8 mouse cellular contexts compared by ENCODE assay signal in genomic region chr7:16815351-16815941, GRCm38 (mm10). TPM values are rescaled to one million over a fixed set of nuclear protein-coding genes. Genes with fewer than 3 reads are reported as not detected.
A peak's percentile ranks its signal among the peaks of the same experiment; 100 is the strongest.
DNase-seq lines count a peak whose midpoint lies in the region; ATAC-seq and TF ChIP-seq lines count a peak whose summit lies in the region.

TSS of gene Strn4 (plus strand) at chr7:16815889.

- H3K9ac ChIP-seq in lung, embryonic 14.5 days, result peak within 1 kb of the TSS; percentile 100
- peak within 1 kb of the TSS; percentile 100 for H3K9ac ChIP-seq in neural tube, embryonic 12.5 days

- WGBS in lung, embryonic 14.5 days, result 0% methylated on average over 1 of the region's 1 CpGs
- WGBS in limb, embryonic 10.5 days, result 3% methylated on average over 1 of the region's 1 CpGs
- 3% methylated on average over 1 of the region's 1 CpGs for WGBS in neural tube, embryonic 12.5 days

- no peaks in the 10 kb centered on the region for H3K9me3 ChIP-seq in lung, embryonic 14.5 days (ENCODE audit: low read depth, low read length)
- H3K9me3 ChIP-seq in limb, embryonic 10.5 days (replicated peaks), result no peaks in the 10 kb centered on the region
- no peaks in the 10 kb centered on the region for H3K9me3 ChIP-seq in neural tube, embryonic 12.5 days

- H3K4me2 ChIP-seq in lung, embryonic 14.5 days, result peak within 1 kb of the TSS; percentile 97
- H3K4me2 ChIP-seq in neural tube, embryonic 12.5 days (replicated peaks), result peak within 1 kb of the TSS; percentile 89

- peak within 1 kb of the TSS; percentile 99 for H3K4me3 ChIP-seq in lung, embryonic 14.5 days (ENCODE audit: low read depth, low read length)
- H3K4me3 ChIP-seq in limb, embryonic 10.5 days, result peak within 1 kb of the TSS; percentile 96
- peak within 1 kb of the TSS; percentile 98 for H3K4me3 ChIP-seq in neural tube, embryonic 12.5 days

- H3K4me1 ChIP-seq in lung, embryonic 14.5 days (ENCODE audit: insufficient read depth), result peaks cover 35% of the 10 kb centered on the region
- peaks cover 65% of the 10 kb centered on the region for H3K4me1 ChIP-seq in limb, embryonic 10.5 days
- H3K4me1 ChIP-seq in neural tube, embryonic 12.5 days, result peaks cover 69% of the 10 kb centered on the region

- peak; percentile 69 for DNase-seq in lung, embryonic 14.5 days
- DNase-seq in lung, postnatal 4 days, result no peak
- DNase-seq in adrenal gland, postnatal 25 days, result no peak
- DNase-seq in heart, postnatal 4 days, result no peak
- DNase-seq in limb, embryonic 10.5 days (ENCODE audit: low spot score), result peak; percentile 72
- no peak for DNase-seq in ovary, postnatal 14 days (ENCODE audit: low spot score)

- peaks cover 12% of the 10 kb centered on the region; the same call in 1 of the 2 replicates for H3K27me3 ChIP-seq in lung, embryonic 14.5 days (ENCODE audit: insufficient read depth, low read length)
- H3K27me3 ChIP-seq in limb, embryonic 10.5 days (ENCODE audit: low read depth, poor library complexity, severe bottlenecking), result peaks cover 33% of the 10 kb centered on the region
- H3K27me3 ChIP-seq in neural tube, embryonic 12.5 days (replicated peaks), result peaks cover 25% of the 10 kb centered on the region

- H3K27ac ChIP-seq in lung, embryonic 14.5 days (ENCODE audit: low read depth), result peak within 1 kb of the TSS; percentile 99
- H3K27ac ChIP-seq in limb, embryonic 10.5 days, result peak within 1 kb of the TSS; percentile 100
- H3K27ac ChIP-seq in neural tube, embryonic 12.5 days, result peak within 1 kb of the TSS; percentile 97

- peak; percentile 18; the same call in 1 of the 2 replicates for ATAC-seq in lung, embryonic 14.5 days (ENCODE audit: insufficient read depth)
- no peak for ATAC-seq in erythroid progenitor cell, adult 5-6 weeks (replicated peaks; ENCODE audit: low FRiP score, poor library complexity, severe bottlenecking)
- peak; percentile 73 for ATAC-seq in neural tube, embryonic 12.5 days (ENCODE audit: low FRiP score, low read depth)

- H3K36me3 ChIP-seq in lung, embryonic 14.5 days (ENCODE audit: insufficient read depth), result peaks cover 21% of the 10 kb centered on the region
- H3K36me3 ChIP-seq in limb, embryonic 10.5 days, result peaks cover 26% of the 10 kb centered on the region
- H3K36me3 ChIP-seq in neural tube, embryonic 12.5 days, result peaks cover 4% of the 10 kb centered on the region; the same call in 1 of the 2 replicates

- TF ChIP-seq CTCF in lung, embryonic 14.5 days (IDR thresholded peaks at IDR 0.05; ENCODE audit: low read depth), result no peak

RNA-seq across cellular contexts. Expression of gene Strn4, which starts in this region (rescaled TPM):
- polyA plus RNA-seq in lung, embryonic 14.5 days (2014; fragmentation: Nextera tagmentation; extraction: Ambion mirVana), result 117 and 134 TPM in 2 replicates
- total RNA-seq in adrenal gland, postnatal 25 days (2021), result 73.7 and 116 TPM in 2 replicates
- 75.0 and 87.2 TPM in 2 replicates for total RNA-seq in erythroid progenitor cell, adult 5-6 weeks (2015; ENCODE audit: low replicate concordance)
- 76.9 and 128 TPM in 2 replicates for total RNA-seq in erythroid progenitor cell, adult 5-6 weeks (2017; ENCODE audit: low replicate concordance)
- 10 to 100 TPM; 87.0 to 99.9 TPM for total RNA-seq in heart, postnatal 4 days (2021)
- 130 and 145 TPM in 2 replicates for polyA plus RNA-seq in limb, embryonic 10.5 days (2016; fragmentation: Nextera tagmentation; extraction: Ambion mirVana)
- polyA plus RNA-seq in neural tube, embryonic 12.5 days (2016; fragmentation: Nextera tagmentation; extraction: Ambion mirVana), result 170 and 172 TPM in 2 replicates

Comparison
In these comparisons a context has a peak if more than half of its experiments do, and no peak if none do; other contexts are left out.
1. DNase-seq: peak in lung, embryonic 14.5 days (single experiment) and limb, embryonic 10.5 days (single experiment); none in lung, postnatal 4 days (0 of 2), adrenal gland, postnatal 25 days (single experiment), heart, postnatal 4 days (single experiment) and ovary, postnatal 14 days (single experiment).
2. Peak in every context shown above with its lines, with median percentiles within 50 percentile points of each other: H3K27ac ChIP-seq and H3K4me3 ChIP-seq.